Mouse (Mus musculus): ENCODE measurements around the gene Padi3. TPM values are rescaled to one million over a fixed set of nuclear protein-coding genes. Genes with fewer than 3 reads are reported as not detected.

Padi3 gene
- polyA plus RNA-seq, 1 experiment, result not detected

GRCm38 (mm10) chr4:140776623-140777022, 33.8 kb downstream of the Padi3 start:
- Histone ChIP-seq H3K27me3 (ENCODE audit: control insufficient read depth) (no peaks in the 10 kb centered on the region), H3K4me3 (replicated peaks) (no peak overlapping the region), H3K36me3 (ENCODE audit: control insufficient read depth) (no peaks in the 10 kb centered on the region), H3K9me3 (ENCODE audit: control insufficient read depth, low read length) (no peaks in the 10 kb centered on the region), H3K4me1 (ENCODE audit: control insufficient read depth) (peaks cover 4% of the 10 kb centered on the region)
- no peak for TF ChIP-seq TAL1 (IDR thresholded peaks at IDR 0.05; ENCODE audit: low read length)
- TF ChIP-seq GATA1 (IDR thresholded peaks at IDR 0.05; ENCODE audit: low read length), result no peak

- Histone ChIP-seq H3K9me3 (ENCODE audit: control insufficient read depth, low read length) (no peaks in the 10 kb centered on the region), H3K4me1 (ENCODE audit: control insufficient read depth) (peaks cover 6% of the 10 kb centered on the region), H3K4me3 (replicated peaks) (no peak overlapping the region), H3K27me3 (ENCODE audit: control insufficient read depth) (no peaks in the 10 kb centered on the region), H3K36me3 (ENCODE audit: control insufficient read depth) (no peaks in the 10 kb centered on the region)
- no peak for TF ChIP-seq GATA1 (IDR thresholded peaks at IDR 0.05; ENCODE audit: low read length)
- no peak for TF ChIP-seq TAL1 (IDR thresholded peaks at IDR 0.05; ENCODE audit: low read length)
These were observed 34.6 kb downstream of the Padi3 start for GRCm38 (mm10) chr4:140775876-140776275.

- TF ChIP-seq GATA1 (IDR thresholded peaks at IDR 0.05; ENCODE audit: low read length), result no peak
- no peak for TF ChIP-seq TAL1 (IDR thresholded peaks at IDR 0.05; ENCODE audit: low read length)
These were observed 35.6 kb downstream of the Padi3 start for GRCm38 (mm10) chr4:140774893-140775292.

GRCm38 (mm10) chr4:140774025-140774800, 36.2 kb downstream of the Padi3 start, which contains the start of gene Padi4:
Gene Padi4 (minus strand): TSS chr4:140774236.
- Histone ChIP-seq H3K4me3 (replicated peaks) (no peak within 1 kb of the TSS), H3K27me3 (ENCODE audit: control insufficient read depth) (no peaks in the 10 kb centered on the region), H3K9me3 (ENCODE audit: control insufficient read depth, low read length) (no peaks in the 10 kb centered on the region), H3K36me3 (ENCODE audit: control insufficient read depth) (no peaks in the 10 kb centered on the region), H3K4me1 (ENCODE audit: control insufficient read depth) (peaks cover 14% of the 10 kb centered on the region)
- TF ChIP-seq GATA1 (IDR thresholded peaks at IDR 0.05; ENCODE audit: low read length) (no peak), TAL1 (IDR thresholded peaks at IDR 0.05; ENCODE audit: low read length) (no peak)

More at GRCm38 (mm10) chr4:140774893-140775292, 35.6 kb downstream of the Padi3 start:
- no peaks in the 10 kb centered on the region for H3K9me3 ChIP-seq (ENCODE audit: control insufficient read depth, low read length)
- H3K4me3 ChIP-seq (replicated peaks), result no peak overlapping the region
- H3K4me1 ChIP-seq (ENCODE audit: control insufficient read depth), result peaks cover 11% of the 10 kb centered on the region
- no peaks in the 10 kb centered on the region for H3K27me3 ChIP-seq (ENCODE audit: control insufficient read depth)
- H3K36me3 ChIP-seq (ENCODE audit: control insufficient read depth), result no peaks in the 10 kb centered on the region

DNA sequence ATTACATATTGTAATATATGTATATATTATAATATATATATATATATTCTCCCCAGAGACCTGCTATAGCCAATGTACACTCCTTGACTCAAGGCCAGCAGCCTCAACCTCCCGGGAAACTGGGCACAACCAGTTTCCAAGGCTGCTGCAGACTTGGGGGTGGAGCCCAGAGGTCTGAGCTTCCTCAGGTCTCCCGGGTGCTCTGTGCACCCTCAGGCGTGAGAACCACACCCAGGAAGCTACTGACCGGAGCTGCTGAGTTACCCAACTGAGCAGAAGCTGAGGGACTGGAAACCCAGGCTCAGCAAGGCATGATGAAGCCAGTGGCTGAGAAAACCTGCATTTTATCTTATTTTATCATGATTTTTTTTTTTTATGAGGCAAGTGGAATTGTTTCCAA, 39.4 kb downstream of the Padi3 start:
- Histone ChIP-seq H3K9me3 (ENCODE audit: control insufficient read depth, low read length) (peaks cover 2% of the 10 kb centered on the region; the same call in 1 of the 2 replicates), H3K4me3 (replicated peaks) (no peak overlapping the region), H3K4me1 (ENCODE audit: control insufficient read depth) (peaks cover 17% of the 10 kb centered on the region), H3K27me3 (ENCODE audit: control insufficient read depth) (no peaks in the 10 kb centered on the region), H3K36me3 (ENCODE audit: control insufficient read depth) (no peaks in the 10 kb centered on the region)
- no peak for TF ChIP-seq GATA1 (IDR thresholded peaks at IDR 0.05; ENCODE audit: low read length)
- no peak for TF ChIP-seq TAL1 (IDR thresholded peaks at IDR 0.05; ENCODE audit: low read length)

DNA sequence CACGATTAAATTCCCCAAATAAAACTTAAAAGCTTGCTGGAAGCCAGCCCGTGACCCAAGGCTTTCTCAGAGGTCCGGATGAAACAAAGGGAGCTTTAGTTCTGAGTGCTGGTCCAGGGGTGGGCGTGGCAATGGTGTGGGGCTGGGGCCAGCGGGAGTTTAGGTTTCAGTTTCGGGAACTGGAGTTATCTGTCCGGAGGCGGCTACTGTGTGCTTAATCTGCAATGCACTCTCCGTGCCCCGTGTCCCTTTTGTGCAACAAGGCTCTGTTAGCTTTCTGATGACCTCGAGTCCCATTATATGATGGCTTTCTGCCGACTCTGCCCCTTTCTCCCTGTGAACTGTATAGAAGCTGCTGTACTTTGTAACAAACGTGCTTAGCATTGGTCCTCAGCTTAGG, 40.0 kb downstream of the Padi3 start:
- H3K4me1 ChIP-seq (ENCODE audit: control insufficient read depth), result peaks cover 17% of the 10 kb centered on the region
- TF ChIP-seq GATA1 (IDR thresholded peaks at IDR 0.05; ENCODE audit: low read length), result no peak
- H3K36me3 ChIP-seq (ENCODE audit: control insufficient read depth), result no peaks in the 10 kb centered on the region
- H3K9me3 ChIP-seq (ENCODE audit: control insufficient read depth, low read length), result peaks cover 2% of the 10 kb centered on the region; the same call in 1 of the 2 replicates
- H3K27me3 ChIP-seq (ENCODE audit: control insufficient read depth), result no peaks in the 10 kb centered on the region
- peak overlapping the region; percentile 51 for H3K4me3 ChIP-seq (replicated peaks)

DNA sequence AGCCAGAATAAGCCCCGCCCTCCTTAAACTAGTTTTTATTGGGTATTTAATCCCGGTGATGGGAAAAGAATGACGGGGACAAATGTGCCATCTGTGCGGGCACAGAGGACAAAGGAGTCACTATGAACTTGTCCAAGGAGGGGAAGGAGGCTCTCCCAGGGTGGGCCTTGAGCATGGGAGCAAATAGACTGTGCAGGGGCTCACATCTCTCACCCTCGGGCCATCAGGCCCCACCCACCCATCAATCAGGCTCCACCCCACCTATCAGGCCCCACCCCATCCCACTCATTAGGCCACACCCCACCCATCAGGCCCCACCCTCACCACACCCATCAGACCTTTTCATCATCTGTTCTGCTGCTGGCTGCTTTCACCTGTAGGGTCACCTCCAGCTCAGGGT, 41.5 kb downstream of the Padi3 start:
- Histone ChIP-seq H3K9me3 (ENCODE audit: control insufficient read depth, low read length) (peaks cover 2% of the 10 kb centered on the region; the same call in 1 of the 2 replicates), H3K4me1 (ENCODE audit: control insufficient read depth) (peaks cover 14% of the 10 kb centered on the region), H3K4me3 (replicated peaks) (no peak overlapping the region), H3K27me3 (ENCODE audit: control insufficient read depth) (no peaks in the 10 kb centered on the region), H3K36me3 (ENCODE audit: control insufficient read depth) (no peaks in the 10 kb centered on the region)
- no peak for TF ChIP-seq GATA1 (IDR thresholded peaks at IDR 0.05; ENCODE audit: low read length)
- no peak for TF ChIP-seq TAL1 (IDR thresholded peaks at IDR 0.05; ENCODE audit: low read length)

GRCm38 (mm10) chr4:140765936-140766335, 44.5 kb downstream of the Padi3 start:
- TF ChIP-seq TAL1 (IDR thresholded peaks at IDR 0.05; ENCODE audit: low read length), result no peak
- peaks cover 11% of the 10 kb centered on the region for H3K4me1 ChIP-seq (ENCODE audit: control insufficient read depth)
- no peaks in the 10 kb centered on the region for H3K36me3 ChIP-seq (ENCODE audit: control insufficient read depth)
- H3K27me3 ChIP-seq (ENCODE audit: control insufficient read depth), result no peaks in the 10 kb centered on the region
- peaks cover 2% of the 10 kb centered on the region; the same call in 1 of the 2 replicates for H3K9me3 ChIP-seq (ENCODE audit: control insufficient read depth, low read length)
- H3K4me3 ChIP-seq (replicated peaks), result no peak overlapping the region

GRCm38 (mm10) chr4:140763158-140763557, 47.3 kb downstream of the Padi3 start:
- H3K4me3 ChIP-seq (replicated peaks), result no peak overlapping the region
- TF ChIP-seq GATA1 (IDR thresholded peaks at IDR 0.05; ENCODE audit: low read length), result no peak
- no peak for TF ChIP-seq TAL1 (IDR thresholded peaks at IDR 0.05; ENCODE audit: low read length)
- no peaks in the 10 kb centered on the region for H3K27me3 ChIP-seq (ENCODE audit: control insufficient read depth)
- peaks cover 3% of the 10 kb centered on the region for H3K4me1 ChIP-seq (ENCODE audit: control insufficient read depth)
- no peaks in the 10 kb centered on the region for H3K36me3 ChIP-seq (ENCODE audit: control insufficient read depth)
- H3K9me3 ChIP-seq (ENCODE audit: control insufficient read depth, low read length), result peaks cover 2% of the 10 kb centered on the region; the same call in 1 of the 2 replicates

All from erythroblast, embryonic 14.5 days (primary cell).